Mouse (Mus musculus) erythroblast, adult 5-6 weeks (primary cell): ENCODE data around the gene Mgst1. TPM values are rescaled to one million over a fixed set of nuclear protein-coding genes. Genes with fewer than 3 reads are reported as not detected.

Experiments
- ATAC-seq: replicated peaks from 2 replicates; pipeline ENCODE4 v1.8.0; 2016; ENCODE audit warnings: moderate number of reproducible peaks, mild to moderate bottlenecking, moderate TSS enrichment, inconsistent platforms; ENCODE audit not compliant: poor library complexity, low FRiP score, severe bottlenecking
- total RNA-seq, 2 experiments: library from RNA; stranded (forward) in 1 of 2; stranded (reverse) in 1 of 2; fragments of 150-400 nt in 1 of 2; fragments of 200-764, 138-1000 nt in 1 of 2; gene quantifications; 2 replicates each; pipeline versions ENCODE4 v1.2.3 to v1.2.4; 2015 to 2017; ENCODE audit warnings: low replicate concordance in 2 of 2

Mgst1 gene
- total RNA-seq (2015; ENCODE audit: low replicate concordance) (167 and 198 TPM in 2 replicates), total RNA-seq (2017; ENCODE audit: low replicate concordance) (71.1 and 99.1 TPM in 2 replicates)

DNA sequence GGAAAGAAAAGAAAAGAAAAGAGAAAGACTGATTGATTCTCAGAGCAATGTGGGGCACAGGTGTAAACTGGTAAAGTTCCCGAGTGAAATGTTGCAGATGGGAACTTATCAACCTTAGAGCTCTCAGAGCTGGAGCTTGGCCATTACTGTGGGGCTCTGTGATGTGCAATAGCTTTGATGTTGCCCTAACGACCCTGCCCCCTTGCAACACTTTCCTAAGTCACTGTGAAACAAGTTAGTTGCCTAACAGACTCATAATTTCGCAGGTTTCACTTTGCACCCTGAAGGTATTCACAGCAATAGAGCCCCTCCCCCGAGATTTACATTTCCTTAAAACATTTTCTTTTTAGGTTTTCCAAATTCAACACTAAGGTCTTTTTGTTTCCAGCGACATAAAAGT, at the start of gene Mgst1:
Mgst1 (plus strand) TSS at position 387 of the 400 bp plus-strand sequence.
- no peak for ATAC-seq

DNA sequence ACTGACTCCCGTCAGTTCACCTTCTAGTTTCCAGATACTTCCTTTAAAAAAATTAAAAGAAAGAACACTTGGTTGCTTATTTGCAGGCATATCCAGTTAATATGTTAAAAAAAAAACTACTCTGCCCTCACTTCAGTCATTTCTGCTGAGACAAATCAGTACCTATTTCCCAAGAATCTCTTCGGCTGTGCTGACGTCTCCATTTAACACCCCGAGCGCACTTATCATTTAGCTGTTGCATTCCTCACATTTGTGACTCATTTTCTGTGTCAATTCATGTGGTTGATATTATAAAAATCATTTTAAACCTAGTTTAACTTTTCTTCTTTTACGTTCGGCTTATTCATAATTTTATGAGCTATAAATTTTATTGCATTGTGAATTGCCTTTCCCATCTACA, 47.7 kb upstream of the Mgst1 start:
- ATAC-seq = no peak

DNA sequence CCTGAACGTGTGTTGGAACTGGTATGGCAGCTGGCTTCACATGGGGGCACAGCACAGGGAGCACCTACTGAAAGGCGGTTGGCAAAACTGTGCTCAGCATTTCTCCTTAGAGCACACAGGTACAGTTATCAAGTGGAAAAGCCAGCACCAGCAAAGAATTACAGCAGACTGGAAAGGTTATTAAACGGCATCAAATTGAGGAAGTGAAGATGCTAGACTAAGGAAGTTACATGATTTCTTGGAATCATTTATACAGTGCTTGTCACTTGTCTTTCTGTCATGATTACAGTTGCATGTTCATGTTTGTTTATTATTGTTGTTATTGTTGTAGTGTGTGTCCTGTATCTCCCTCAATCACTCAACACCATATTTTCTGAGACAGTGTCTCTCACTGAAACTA, 45.1 kb upstream of the Mgst1 start:
- ATAC-seq = no peak

- no peak for ATAC-seq
Observed at GRCm38 (mm10) chr6:138099646-138100045, 40.5 kb upstream of the Mgst1 start.

DNA sequence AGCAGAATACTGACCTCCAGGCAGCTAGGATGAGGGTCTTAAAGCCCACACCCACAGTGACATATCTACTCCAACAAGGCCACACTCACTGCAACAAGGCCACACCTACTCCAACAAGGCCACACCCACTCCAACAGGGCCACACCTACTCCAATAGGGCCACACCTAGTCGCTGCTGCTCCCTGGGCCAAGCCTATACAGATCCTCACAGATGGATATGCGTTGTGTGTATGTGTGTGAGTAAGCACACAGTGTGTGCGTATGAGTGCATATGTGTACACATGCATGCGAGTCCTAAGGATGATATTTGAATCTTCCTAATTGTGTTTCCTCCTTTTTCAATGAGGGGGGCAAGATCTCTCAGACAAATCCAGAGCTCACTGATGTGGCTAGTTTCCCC, 38.3 kb upstream of the Mgst1 start:
- no peak for ATAC-seq

GRCm38 (mm10) chr6:138102940-138103339, 37.2 kb upstream of the Mgst1 start:
- no peak for ATAC-seq

DNA sequence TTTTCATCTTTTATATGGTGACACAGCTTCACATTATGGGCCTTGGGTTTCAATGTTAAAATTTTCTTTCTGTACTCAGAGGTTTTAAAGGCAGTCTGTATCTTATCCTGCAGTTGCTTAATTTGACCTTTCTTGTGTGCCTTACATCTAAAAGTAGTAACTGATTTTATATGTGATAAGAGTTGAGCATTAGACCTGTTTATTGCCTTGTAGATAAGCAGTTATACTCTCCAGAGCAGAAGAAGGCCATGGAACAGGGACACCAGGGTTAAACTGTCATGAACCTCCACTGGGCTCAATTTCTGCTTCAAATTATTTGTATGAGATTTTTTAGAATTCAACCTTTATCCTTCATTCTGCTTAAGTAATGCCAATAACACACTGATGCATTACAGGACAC, 35.6 kb upstream of the Mgst1 start:
- ATAC-seq = no peak

GRCm38 (mm10) chr6:138117496-138117895, 22.6 kb upstream of the Mgst1 start:
- no peak for ATAC-seq

GRCm38 (mm10) chr6:138128392-138129335, 11.5 kb upstream of the Mgst1 start:
- ATAC-seq = no peak

- no peak for ATAC-seq
Observed at GRCm38 (mm10) chr6:138130541-138130940, 9.6 kb upstream of the Mgst1 start.

DNA sequence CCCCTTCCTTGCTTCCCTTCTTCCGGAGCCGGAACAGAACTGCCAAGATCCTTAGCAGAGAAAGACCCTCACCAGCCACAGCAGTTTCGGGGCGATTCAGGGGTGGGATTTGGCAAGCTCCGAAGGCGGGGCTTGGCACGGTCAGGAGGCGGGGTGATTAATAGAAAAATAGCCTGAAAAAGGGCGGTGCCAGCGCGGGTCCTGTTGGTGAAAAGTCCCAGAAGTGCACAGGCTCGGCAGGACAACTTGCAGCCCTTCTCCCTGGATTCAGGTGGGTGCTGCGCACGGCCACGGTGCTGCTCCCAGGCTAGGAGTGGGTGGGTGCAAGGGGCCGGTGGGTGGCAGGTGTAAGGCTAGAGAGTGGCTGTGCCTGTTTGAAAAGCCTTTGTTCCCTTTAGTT, 220 bp downstream of the Mgst1 start:
- no peak for ATAC-seq

DNA sequence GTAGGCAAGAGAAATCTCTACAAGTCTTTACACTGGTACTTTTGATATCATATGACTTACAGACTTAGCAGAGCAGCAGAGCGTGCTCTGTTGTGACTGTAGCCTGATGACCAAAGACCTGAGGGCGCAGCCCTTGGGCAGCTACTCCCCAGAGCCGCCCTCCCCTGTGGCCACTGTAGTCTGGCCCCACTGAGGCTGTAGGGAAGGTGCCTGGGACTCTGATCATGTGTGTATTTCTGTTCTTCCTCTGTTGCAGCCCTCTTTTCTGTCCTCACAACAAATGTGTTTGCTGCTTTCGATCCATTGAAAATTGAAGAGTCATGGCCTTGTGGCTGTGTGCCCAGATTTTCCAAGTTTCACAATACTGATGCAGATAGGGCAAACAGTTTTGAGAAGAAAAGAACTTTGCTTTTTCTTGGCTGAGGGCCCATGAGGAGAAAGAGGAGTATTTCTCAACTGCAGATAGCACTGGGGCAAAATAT, 1.0 kb downstream of the Mgst1 start:
- ATAC-seq = no peak

DNA sequence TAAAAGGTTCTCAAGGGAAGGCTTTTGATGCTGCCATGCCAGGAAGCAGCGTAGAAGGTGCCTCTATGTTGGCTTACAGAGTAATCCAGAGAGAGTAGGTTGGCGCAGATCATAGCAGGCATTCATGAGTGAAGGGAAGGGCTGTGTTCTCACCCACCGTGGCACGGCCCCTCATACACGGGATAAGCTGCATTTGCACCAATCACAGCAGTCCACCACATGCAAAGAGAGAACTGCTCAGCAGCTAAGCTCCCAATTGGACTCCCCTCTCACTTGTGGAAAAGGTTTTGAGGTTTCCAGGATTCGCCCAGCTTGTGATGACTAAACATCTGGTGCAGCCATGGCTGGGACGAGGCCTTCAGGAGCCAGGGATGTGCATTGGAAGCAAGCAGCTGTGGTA, 2.5 kb downstream of the Mgst1 start:
- ATAC-seq = no peak

DNA sequence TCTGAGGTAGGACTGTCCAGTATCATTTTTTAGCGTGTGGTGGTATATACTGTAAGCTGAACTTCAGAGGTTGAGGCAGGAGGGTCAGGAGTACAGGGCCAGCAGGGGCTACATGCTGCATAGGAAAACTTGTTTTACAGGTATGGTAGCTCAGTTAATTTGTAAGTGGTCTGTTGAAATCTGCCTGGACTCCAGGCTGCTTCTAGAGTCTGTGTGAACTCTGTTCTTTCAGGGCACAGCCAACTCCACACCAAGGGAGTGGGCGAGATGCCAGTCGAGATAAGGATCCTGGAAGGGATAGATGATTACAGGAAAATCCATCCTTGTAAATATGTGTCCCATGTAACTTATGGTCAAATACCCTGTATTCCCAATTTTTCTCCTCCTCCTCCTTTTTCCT, 3.3 kb downstream of the Mgst1 start:
- ATAC-seq = no peak

- no peak for ATAC-seq
Observed at GRCm38 (mm10) chr6:138153111-138153510, 13.0 kb downstream of the Mgst1 start.

- no peak for ATAC-seq
Observed at GRCm38 (mm10) chr6:138163920-138164319, 23.8 kb downstream of the Mgst1 start.

- no peak for ATAC-seq
Observed at GRCm38 (mm10) chr6:138171480-138172224, 31.5 kb downstream of the Mgst1 start.
